Mouse (Mus musculus): ENCODE measurements around the gene Nisch. TPM values are rescaled to one million over a fixed set of nuclear protein-coding genes. Genes with fewer than 3 reads are reported as not detected.

Gene Nisch
- total RNA-seq, 1 experiment = 169 TPM

GRCm38 (mm10) chr14:31126826-31127225 lies 89.9 kb downstream of the Nisch start:
- H3K36me3 ChIP-seq (ENCODE audit: control insufficient read depth, insufficient read depth, low read length, poor library complexity, severe bottlenecking) = peaks cover 2% of the 10 kb centered on the region; the same call in 1 of the 2 replicates
- no peaks in the 10 kb centered on the region for H3K9me3 ChIP-seq (ENCODE audit: control insufficient read depth, insufficient read depth, low read depth, low read length)
- no peak for DNase-seq (ENCODE audit: low read depth, low spot score)
- no peak overlapping the region; a peak in 1 of 4 replicates for H3K4me3 ChIP-seq (ENCODE audit: insufficient read depth in 1 of 2, low read depth in 1 of 2, low read length in 2 of 2, poor library complexity in 1 of 2, severe bottlenecking in 1 of 2)
- H3K27ac ChIP-seq (ENCODE audit: insufficient read depth, low read depth, low read length, poor library complexity, severe bottlenecking) = no peak overlapping the region
- in situ Hi-C loops (cut with MboI; ENCODE audit: low sequenced_read_pairs in 2 of 2, unreplicated experiment in 2 of 2) = no loop called here
- H3K9ac ChIP-seq (ENCODE audit: insufficient read depth, low read depth, low read length, poor library complexity, severe bottlenecking) = no peak overlapping the region
- peaks cover 5 to 9% of the 10 kb centered on the region in 2 experiments; a peak in 2 of 4 replicates for H3K4me1 ChIP-seq (ENCODE audit: control insufficient read depth in 2 of 2, insufficient read depth in 2 of 2, low read length in 2 of 2, poor library complexity in 1 of 2)
- TF ChIP-seq MAFK (IDR thresholded peaks at IDR 0.05; ENCODE audit: insufficient read depth, low read depth, low read length) (no peak), CHD2 (IDR thresholded peaks at IDR 0.05; ENCODE audit: low read depth, low read length) (no peak), ZNF384 (IDR thresholded peaks at IDR 0.05; ENCODE audit: low read depth, low read length) (no peak), ZC3H11A (IDR thresholded peaks at IDR 0.05; ENCODE audit: borderline replicate concordance, low read depth, low read length) (no peak), HCFC1 (IDR thresholded peaks at IDR 0.05; ENCODE audit: borderline replicate concordance, insufficient read depth, low read length) (no peak)

- no peak overlapping the region; the same call in 1 of the 2 replicates for H3K9ac ChIP-seq (ENCODE audit: insufficient read depth, low read depth, low read length, poor library complexity, severe bottlenecking)
- no peak overlapping the region; the same call in 1 of the 2 replicates for H3K27ac ChIP-seq (ENCODE audit: insufficient read depth, low read depth, low read length, poor library complexity, severe bottlenecking)
- H3K36me3 ChIP-seq (ENCODE audit: control insufficient read depth, insufficient read depth, low read length, poor library complexity, severe bottlenecking) = peaks cover 2% of the 10 kb centered on the region; the same call in 1 of the 2 replicates
- H3K4me3 ChIP-seq (ENCODE audit: insufficient read depth in 1 of 2, low read depth in 1 of 2, low read length in 2 of 2, poor library complexity in 1 of 2, severe bottlenecking in 1 of 2) = no peak overlapping the region
- DNase-seq (ENCODE audit: low read depth, low spot score) = no peak
- TF ChIP-seq HCFC1 (IDR thresholded peaks at IDR 0.05; ENCODE audit: borderline replicate concordance, insufficient read depth, low read length) = no peak
- no peak for TF ChIP-seq CHD2 (IDR thresholded peaks at IDR 0.05; ENCODE audit: low read depth, low read length)
- TF ChIP-seq ZNF384 (IDR thresholded peaks at IDR 0.05; ENCODE audit: low read depth, low read length) = no peak
- no peak for TF ChIP-seq MAFK (IDR thresholded peaks at IDR 0.05; ENCODE audit: insufficient read depth, low read depth, low read length)
- no peak for TF ChIP-seq ZC3H11A (IDR thresholded peaks at IDR 0.05; ENCODE audit: borderline replicate concordance, low read depth, low read length)
- in situ Hi-C loops (cut with MboI; ENCODE audit: low sequenced_read_pairs in 2 of 2, unreplicated experiment in 2 of 2) = no loop called here
- H3K9me3 ChIP-seq (ENCODE audit: control insufficient read depth, insufficient read depth, low read depth, low read length) = no peaks in the 10 kb centered on the region
- H3K4me1 ChIP-seq (ENCODE audit: control insufficient read depth in 2 of 2, insufficient read depth in 2 of 2, low read length in 2 of 2, poor library complexity in 1 of 2) = peaks cover 5 to 9% of the 10 kb centered on the region in 2 experiments; a peak in 2 of 4 replicates
Measured at GRCm38 (mm10) chr14:31125106-31126075, 91.4 kb downstream of the Nisch start.

Other genes with a start within 250 kb of the Nisch start
- gene Glt8d1, start 215.5 kb downstream of the Nisch start, total RNA-seq (2012; rRNA removed) = 22.4 and 25.4 TPM in 2 replicates
- gene Spcs1, start 215.3 kb downstream of the Nisch start, total RNA-seq (2012; rRNA removed) = 161 and 182 TPM in 2 replicates
- 57.2 and 58.9 TPM in 2 replicates for gene Pbrm1, start 197.8 kb downstream of the Nisch start, total RNA-seq (2012; rRNA removed)
- gene Gnl3, start 197.8 kb downstream of the Nisch start, total RNA-seq (2012; rRNA removed) = 377 and 427 TPM in 2 replicates
- gene Smim4, start 88.0 kb downstream of the Nisch start, total RNA-seq (2012; rRNA removed) = 43.3 and 45.3 TPM in 2 replicates
- 151 and 155 TPM in 2 replicates for gene Nt5dc2, start 85.9 kb downstream of the Nisch start, total RNA-seq (2012; rRNA removed)
- 1.3 and 2.0 TPM in 2 replicates for gene Stab1, start 48.3 kb downstream of the Nisch start, total RNA-seq (2012; rRNA removed)
- 2.3 and 2.6 TPM in 2 replicates for gene Tnnc1, start 8.6 kb downstream of the Nisch start, total RNA-seq (2012; rRNA removed)
- gene Sema3g, start 914 bp upstream of the Nisch start, total RNA-seq (2012; rRNA removed) = 0.22 and 0.37 TPM in 2 replicates
- gene Phf7, start 34.4 kb upstream of the Nisch start, total RNA-seq (2012; rRNA removed) = 4.8 and 5.3 TPM in 2 replicates
- 77.8 and 83.4 TPM in 2 replicates for gene Bap1, start 34.5 kb upstream of the Nisch start, total RNA-seq (2012; rRNA removed)
- gene Dnah1, start 107.0 kb upstream of the Nisch start, total RNA-seq (2012; rRNA removed) = 0.80 and 1.3 TPM in 2 replicates
- gene Capn7, start 119.7 kb upstream of the Nisch start, total RNA-seq (2012; rRNA removed) = 16.5 and 23.7 TPM in 2 replicates
- 2.7 and 4.6 TPM in 2 replicates for gene Sh3bp5, start 219.1 kb upstream of the Nisch start, total RNA-seq (2012; rRNA removed)

Measured in ES-E14 (cell line).